Mouse (Mus musculus): Measurements from ENCODE around the gene Plekha7.

The Plekha7 gene

DNA sequence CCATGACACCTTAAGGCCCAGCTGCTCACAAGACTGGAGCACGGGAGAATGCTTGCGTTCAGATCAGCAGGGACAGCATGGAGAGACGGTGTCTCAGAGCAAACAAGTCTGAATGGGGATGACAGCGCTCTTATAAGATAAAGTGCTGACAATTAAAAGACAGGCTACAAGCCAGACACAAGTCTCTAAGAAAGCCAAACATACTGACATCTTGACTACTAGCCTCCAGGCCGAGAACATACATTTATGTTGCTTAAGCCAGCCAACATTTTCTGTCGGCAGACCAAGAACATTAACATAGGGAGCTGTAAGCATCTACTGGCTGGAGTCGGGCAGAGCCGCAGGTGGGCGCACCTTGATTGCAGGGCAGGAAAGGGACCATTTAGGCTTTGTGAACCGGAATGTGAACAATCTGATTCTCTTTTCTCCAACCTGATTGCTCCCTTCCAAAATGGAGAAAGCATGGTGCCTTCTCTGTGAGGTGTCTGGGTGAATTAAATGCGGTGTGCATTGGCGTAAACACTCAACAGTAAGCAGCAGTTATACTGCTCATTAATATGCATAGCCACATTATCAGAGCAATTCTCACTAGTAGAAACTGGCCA, 88.0 kb downstream of the Plekha7 start:
- no peak for DNase-seq

- DNase-seq = no peak
These were observed 90.4 kb downstream of the Plekha7 start for GRCm38 (mm10) chr7:116217747-116218146.

- DNase-seq = no peak
These were observed 96.3 kb downstream of the Plekha7 start for GRCm38 (mm10) chr7:116211904-116212303.

DNA sequence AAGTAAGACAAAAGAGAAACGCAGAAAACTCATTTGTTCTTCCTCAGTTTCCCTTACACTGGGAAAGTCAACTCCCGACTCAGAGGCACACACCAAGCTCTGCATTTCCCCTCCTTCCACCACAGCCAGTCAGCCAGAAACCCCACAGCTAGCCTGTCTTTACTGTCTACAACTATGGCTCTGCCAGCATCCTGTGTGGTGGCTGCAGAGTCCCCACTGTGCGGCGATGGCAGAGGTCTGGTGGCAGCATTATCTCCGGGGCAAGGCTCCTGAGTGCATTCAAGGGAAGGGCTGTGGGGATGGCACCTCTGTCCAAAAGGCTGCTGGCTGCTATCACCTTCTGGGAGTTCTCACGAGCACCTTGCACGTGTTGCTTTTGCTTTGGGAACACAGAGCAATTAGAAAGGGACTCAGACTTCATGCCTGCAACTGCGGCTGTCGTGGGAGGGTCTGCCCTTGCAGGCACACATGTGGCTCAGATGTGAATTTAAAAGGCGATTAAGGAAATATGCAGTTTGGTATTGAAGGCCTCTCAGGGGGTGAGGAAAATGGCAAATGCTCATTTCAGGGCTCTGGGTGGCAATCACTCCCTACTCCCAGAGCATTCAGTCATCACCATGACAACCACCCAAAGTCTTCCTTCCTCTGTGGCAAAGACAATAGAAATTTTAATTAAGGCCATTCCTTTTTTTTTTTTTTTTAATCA, 98.1 kb downstream of the Plekha7 start:
- peak in 1 of 2 experiments; percentile 48 for DNase-seq

- no peak for DNase-seq
These were observed 99.3 kb downstream of the Plekha7 start for GRCm38 (mm10) chr7:116208880-116209279.

DNA sequence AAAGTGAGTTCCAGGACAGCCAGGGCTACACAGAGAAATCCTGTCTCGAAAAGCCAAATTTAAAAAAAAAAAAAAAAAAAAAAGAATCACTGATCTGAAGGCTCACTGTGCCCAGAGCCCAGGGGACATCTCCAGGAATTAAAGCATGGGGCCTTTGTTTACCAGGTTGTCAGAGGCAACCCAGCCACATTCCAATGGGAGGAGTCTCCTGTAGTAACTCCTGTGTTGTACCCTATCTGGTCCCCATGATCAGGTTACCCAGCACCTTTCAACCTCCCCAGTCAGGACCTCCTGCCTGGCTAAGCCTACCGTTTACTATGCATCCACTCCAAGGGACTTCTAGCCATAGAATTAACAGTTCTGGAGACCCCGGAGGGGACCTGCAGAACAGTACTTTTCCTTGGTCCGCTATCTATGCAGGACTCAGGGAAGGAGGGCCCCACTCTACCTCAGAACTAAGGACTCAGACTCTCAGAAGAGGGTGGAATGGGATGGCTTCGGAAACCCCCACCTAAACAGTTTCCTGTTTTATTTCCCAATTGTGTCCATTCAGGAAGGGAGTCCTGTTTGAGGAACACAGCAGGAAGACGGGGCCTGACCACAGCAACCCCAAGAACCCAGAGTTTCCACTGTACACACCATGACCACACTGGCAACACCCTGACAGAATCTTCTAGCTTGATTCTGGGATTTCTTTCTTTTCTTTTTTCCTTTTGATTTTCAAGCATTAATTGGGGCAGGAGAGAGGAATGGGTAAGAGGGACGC, 101.2 kb downstream of the Plekha7 start:
- no peak for DNase-seq

- no peak for DNase-seq
These were observed 102.7 kb downstream of the Plekha7 start for GRCm38 (mm10) chr7:116205451-116205850.

- peak in 1 of 2 experiments; percentile 31 for DNase-seq
These were observed 106.0 kb downstream of the Plekha7 start for GRCm38 (mm10) chr7:116202033-116202681.

DNA sequence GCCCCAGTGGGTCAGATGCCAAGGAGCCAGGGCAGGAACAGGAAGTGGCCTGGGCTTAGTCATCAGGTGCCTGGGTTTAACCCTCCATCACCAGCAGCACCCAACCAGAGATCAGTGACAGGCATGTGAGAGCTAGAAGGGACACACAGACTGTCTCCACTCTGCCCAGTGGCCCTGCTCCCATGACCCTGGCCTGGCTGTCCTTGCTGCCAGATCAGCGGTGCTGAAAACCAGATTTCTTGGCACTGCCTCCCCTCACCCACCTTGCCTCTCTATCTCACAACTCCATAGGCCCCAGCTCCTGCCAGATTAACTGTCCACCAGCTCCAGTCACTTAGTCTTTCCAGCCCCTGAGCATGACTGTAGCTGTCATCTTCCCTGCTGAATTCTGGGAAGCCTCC, 107.2 kb downstream of the Plekha7 start:
- peak; percentile 85 for DNase-seq

DNA sequence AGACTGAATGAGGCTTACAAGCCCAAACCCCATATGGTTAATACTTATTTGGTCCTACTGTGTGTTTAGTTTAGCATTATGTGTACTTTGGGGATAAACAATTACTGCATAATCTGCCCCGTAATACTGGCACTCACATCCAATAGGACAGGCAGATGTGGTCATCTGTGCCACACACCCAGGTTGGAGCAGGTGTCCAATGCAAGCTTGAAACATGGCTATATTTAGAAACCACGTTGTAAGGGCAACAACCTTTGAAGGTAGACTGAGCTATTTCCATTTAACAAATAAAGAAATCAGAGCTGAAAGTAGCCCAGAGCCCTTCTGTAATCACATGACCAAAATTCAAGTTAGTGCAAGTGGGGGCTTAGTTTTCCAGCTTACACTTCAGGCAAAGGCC, 107.6 kb downstream of the Plekha7 start:
- no peak for DNase-seq

- DNase-seq = no peak
These were observed 109.3 kb downstream of the Plekha7 start for GRCm38 (mm10) chr7:116198902-116199301.

DNA sequence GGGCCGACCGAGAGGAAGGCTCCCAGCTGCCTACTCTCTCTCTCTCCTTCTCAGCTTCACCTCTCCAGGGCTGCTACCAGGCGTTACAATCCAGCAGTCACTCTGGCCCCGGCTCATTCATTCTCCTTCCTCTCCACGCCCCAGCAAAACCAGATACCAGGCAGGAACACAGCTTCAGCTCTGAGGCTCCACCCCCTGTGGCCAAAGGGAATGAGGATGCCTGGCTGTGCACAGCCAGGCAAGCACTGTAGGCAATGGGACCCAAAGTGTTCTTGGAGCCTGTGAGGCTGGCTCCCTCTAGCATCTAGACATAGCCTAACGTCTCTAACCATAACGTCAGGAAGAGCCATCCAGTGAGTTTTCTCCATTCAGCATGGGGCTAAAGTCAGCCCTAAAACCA, 109.8 kb downstream of the Plekha7 start:
- peak in 1 of 2 experiments; percentile 29 for DNase-seq

- no peak for DNase-seq
These were observed 111.0 kb downstream of the Plekha7 start for GRCm38 (mm10) chr7:116196974-116197679.

DNA sequence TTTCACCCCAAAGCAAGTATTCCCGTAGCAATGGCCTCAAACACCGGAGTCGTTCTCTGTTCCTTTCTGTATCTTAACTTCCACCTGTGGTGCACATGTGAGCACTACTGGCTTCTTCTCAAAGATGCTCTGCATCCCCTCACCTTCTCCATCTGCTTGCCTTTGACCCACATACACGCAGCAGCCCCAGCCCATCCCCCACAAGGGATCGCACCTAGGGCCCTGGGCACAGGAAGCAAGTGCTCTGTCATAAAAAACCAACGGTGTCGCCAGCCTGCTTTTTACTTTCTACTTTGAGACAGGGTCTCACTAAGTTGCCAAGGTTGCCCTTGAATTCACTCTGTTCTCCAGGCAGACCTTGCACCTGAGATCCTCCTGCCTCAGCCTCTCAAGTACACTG, 113.2 kb downstream of the Plekha7 start:
- DNase-seq = no peak

DNA sequence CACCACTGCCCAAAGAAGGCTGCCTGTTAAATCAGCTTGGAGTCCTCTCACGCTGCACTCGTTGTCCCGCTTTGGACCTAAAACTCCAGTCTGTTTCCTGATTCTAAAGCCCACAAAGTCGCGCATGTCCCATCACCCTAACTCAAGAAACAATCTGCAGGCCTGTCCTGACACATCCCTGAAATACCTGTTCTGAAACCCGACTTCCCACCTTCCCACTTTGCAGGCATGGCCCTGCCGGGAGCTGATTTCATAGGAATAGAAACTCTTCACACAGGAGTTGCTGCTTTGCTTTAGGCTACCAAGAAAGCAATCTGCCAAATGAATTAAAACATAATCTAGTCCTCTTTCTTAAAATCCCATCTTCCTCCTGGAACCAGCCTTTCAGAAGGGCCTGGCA, 115.2 kb downstream of the Plekha7 start:
- DNase-seq = no peak

- DNase-seq = no peak
These were observed 116.0 kb downstream of the Plekha7 start for GRCm38 (mm10) chr7:116192096-116192595.

DNA sequence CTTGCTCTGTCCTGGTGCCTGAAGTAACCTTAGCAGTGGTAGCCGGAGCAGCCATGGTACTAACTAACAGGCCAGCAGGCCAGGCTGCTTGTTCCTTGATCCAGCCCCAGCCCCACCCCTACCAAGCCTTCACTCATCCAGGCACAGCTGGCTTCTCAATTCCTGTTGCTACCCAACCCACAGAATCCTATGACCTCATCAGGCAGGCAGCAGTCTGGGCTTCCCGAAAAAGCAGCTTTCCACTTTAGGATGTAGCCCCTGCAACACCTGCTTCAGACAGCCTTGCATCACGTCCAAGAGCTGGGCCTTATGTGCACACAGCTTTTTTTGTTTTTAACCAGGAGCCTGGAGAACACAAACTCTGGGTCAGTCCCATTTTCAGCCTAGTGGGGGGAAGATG, 117.0 kb downstream of the Plekha7 start:
- DNase-seq = no peak

DNA sequence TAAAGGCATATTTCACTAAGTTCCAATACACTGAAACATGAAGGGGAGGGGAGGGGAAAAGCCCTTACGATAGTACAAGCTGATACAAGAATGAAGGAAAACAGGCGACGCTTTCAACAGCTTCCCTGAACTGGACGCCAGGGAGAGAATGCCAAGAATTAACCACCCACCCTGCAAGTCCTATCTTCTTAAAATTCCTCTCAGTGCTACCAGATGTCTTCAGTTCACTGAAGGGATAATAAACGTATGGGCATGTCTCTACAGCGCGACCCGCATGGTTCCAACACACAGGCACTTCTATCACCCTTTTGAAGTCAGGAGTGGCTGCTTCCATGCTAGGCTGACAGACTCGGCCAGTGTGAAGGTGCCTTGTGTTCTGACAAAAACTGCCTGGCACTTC, 118.5 kb downstream of the Plekha7 start:
- no peak for DNase-seq

- DNase-seq = no peak
These were observed 119.8 kb downstream of the Plekha7 start for GRCm38 (mm10) chr7:116188391-116188790.

DNA sequence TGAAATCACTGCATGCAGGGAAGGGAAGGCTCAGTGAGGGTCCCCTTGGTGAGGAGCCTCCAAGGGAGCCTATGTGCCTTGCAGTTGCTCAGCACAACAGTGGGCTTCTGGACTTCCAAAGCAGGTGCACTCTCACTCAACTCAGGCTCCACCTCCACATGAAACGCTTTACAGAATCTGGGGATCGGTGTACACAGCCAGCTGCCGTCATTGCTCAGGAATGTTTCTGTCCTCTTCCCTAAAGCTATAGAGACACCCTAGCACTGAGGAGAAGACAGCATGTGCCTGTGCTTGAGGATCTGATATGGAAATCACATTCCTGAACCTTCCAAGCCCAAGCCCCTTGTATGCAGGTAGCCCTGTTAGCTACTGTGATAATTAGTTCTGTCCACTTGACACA, 120.7 kb downstream of the Plekha7 start:
- no peak for DNase-seq

- no peak for DNase-seq
These were observed 121.3 kb downstream of the Plekha7 start for GRCm38 (mm10) chr7:116186847-116187246.

- DNase-seq = no peak
These were observed 122.0 kb downstream of the Plekha7 start for GRCm38 (mm10) chr7:116186156-116186555.

Data from cerebellum, postnatal 10 days (tissue).